Mouse (Mus musculus) spleen, postnatal 36 days (tissue): Measurements from ENCODE around the gene Kdm2a.

ENCODE experiments used
- DNase-seq, 2 experiments: peaks; one replicate each; pipeline ENCODE4 v3.0.0; 2022; ENCODE audit warnings: low spot score in 2 of 2, mixed read lengths in 1 of 2

The Kdm2a gene

DNA sequence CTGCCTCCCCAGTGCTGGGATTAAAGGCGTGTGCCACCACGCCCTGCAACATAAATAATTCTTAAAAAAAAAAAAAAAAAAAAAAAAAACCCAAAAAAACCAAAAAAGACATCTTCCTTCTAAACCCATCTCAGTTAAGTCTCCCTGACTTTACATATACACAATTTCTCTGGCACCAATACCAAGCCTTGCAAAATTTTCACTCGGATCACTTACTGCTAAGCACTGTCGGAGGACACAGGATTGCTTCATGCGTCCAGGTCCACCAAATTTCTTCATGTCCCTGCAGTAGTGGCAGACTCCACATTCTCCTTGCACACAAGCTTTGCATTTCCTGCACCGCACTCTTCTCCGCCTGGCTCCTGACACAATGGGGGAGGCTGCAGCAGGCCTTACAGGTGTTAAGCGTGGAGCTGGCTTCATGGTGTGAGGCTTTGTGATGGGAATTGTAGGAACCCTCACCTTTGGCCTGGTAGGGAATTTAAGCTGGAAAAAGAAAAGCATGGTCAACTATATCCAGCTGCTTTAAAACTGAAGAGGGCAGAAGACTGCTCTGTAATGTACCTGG is 69.3 kb downstream of the Kdm2a start:
- no peak for DNase-seq

DNA sequence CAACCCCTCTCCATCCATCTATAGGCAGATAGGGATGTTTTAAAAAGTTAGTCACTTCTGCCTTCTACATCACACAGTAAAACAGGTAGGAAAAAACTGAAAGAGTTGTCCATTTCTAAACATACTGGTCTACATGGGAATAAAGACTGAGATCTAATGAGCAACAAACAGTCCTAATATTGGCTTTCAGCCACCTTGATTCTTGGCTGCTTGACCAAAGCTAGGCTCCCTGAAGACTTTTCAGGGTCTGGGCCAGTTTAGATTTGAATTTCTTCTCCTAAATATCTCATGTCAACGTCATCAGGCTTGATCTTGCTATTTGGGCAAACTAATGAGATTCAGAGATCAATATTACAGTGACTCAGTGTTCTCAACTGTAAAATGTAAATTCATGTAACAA is 71.2 kb downstream of the Kdm2a start:
- no peak for DNase-seq

DNA sequence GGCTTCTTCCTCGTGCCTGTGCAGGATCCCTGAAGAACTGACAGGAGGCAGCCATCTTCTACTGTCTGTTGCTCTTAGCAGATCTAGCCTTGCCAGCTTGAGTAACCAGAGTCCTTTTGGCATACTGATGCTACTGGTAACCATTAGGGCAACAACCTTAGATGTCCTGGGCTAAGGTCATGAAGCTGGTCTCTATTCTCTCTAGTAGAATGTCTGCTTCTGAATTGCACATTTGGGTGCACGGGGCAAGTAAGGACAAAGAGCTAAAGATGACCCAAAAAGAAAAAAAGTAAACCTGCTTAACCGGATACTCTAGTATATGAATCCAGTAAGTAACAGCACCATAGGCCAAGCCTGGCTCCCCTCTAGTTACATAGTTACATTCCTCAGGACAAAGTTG is 72.0 kb downstream of the Kdm2a start:
- no peak for DNase-seq

DNA sequence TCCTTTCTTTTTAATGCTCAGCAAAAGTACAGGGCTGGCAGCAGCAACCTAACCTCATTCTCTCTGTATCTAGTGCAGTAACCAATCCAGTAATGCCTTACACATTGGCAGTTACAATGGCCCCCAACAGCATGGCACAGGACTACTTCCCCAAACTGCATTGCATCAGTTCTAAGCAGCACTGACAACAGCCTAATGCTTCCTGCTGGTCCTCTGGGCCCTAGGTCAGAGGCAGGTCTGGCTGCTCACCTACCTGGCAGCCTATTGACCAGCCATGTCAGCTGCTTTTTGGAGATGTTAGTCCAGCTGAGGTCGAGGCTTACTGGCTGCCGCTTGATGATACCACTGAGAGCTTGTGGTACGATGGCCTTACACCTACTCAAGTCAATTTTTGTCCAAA is 76.0 kb downstream of the Kdm2a start:
- no peak for DNase-seq

DNA sequence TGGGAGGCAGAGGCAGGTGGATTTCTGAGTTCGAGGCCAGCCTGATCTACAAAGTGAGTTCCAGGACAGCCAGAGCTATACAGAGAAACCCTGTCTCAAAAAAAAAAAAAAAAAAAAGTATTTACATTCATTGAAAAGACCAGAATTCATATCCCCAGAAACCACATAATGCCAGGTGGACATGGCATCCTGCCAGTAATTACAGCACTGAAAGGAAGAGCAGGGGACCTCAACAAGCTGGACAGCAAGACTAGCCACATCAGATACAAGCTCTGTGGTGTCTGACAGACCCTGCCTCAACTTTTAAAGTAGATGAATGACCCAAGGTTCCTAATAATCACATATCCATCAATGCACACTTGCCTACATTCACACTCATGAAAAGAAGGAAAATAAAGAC is 76.5 kb downstream of the Kdm2a start:
- no peak for DNase-seq

DNA sequence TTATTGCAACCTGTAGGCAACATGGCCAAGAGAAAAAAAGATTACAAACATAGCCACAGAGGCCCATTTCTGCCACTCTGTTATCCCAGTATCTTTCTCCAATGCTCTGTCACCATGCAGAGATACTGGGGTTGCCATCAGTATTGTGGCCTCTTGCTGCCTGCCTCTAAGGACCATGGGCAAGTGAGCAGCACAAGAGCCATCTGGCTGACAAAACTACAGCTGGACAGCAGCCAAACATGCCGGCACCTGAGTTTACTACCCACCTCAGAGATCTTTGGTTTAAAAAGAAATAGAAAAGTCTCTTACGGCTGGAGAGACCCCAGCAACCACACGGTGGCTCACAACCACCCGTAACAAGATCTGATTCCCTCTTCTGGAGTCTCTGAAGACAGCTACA is 78.8 kb downstream of the Kdm2a start:
- no peak for DNase-seq

DNA sequence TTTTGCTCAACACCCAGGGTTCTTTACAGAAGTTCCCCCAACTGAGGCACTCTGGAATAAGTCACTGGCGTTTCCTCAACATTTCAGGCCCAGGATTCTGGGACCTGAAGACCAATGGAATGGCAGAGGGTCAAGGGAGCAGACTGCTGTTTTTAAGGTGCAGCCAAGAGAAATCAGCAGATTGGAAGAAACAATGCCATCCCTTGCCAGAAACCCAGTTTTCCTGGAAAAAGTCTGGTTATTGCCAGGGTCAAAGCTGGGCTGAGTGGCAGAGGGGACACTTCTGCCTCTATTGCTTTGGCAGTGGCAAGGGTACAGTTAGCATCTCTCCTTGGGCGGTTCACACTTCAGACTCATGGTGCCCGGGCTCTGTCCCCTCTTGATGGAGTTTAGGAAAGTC is 80.9 kb downstream of the Kdm2a start:
- DNase-seq = no peak

DNA sequence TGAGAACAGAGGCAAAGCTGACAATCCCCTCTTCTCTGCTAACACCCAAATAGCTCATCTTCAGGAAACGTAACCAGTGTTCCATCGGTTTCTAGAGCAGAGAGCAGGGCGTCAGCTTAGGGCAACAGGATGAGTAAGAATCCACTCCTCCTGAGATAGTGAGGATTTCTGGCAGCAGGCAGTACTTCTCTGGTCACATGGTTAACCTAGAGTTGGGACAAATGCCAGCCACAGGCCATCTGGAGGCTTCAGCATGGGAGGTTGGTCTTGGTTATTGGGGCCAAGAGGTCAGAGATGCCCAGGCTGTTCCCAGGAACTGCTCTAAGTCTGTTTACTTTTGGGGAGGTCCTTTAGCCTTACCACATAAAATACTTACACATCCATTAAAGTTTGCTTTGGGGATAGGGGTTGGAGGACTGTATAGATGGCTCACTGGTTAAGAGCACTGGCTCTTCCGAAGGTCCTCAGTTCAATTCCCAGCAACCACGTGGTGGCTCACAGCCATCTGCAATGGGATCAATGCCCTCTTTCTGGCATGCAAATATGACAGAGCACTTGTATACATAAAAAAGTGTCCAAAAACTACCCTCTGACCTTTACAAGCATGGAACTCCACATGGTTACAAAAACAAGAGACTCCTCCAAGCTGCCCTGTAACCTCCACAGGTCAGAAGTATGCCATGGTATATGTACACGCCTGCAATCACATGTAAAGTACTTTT is 82.7 kb downstream of the Kdm2a start:
- no peak for DNase-seq

DNA sequence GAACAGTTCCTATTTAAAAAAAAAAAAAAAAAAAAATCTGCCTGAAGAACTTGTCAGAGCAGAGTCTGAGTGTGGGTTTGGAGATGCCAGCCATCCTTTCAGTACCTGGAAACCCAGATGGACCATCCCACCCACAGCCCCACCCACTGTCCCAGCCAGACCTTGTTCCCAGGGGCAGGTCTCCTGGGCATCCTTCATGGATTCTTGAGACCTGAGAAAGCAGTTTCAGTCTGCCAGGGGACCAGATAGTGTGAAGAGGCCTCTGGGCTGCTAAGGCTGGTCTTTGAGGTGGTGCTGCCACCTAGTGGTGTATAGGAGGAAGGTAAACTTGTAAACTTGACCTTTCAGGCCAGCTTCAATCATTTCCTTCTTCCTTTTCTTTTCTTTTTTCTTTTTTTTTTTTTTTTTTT is 88.3 kb downstream of the Kdm2a start:
- DNase-seq = peak; percentile 58 to 66

DNA sequence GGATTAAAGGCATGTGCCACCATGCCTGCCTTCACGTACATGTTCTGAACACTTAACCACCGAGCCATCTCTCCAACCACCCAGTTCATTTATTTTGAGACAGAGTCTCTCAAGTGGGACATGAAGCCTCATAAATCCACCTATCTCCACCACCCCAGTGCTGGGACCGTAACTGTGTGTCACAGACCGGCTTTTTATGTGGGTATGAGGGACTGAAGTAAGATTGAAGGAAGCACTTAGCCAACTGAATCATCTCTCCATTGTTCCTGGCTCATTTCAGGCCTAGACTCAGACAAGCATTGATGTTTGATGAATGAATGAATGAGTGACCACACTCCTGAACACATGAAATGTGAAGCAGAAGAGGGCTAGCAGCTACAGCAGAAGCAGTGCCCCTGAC is 88.8 kb downstream of the Kdm2a start:
- DNase-seq = no peak

DNA sequence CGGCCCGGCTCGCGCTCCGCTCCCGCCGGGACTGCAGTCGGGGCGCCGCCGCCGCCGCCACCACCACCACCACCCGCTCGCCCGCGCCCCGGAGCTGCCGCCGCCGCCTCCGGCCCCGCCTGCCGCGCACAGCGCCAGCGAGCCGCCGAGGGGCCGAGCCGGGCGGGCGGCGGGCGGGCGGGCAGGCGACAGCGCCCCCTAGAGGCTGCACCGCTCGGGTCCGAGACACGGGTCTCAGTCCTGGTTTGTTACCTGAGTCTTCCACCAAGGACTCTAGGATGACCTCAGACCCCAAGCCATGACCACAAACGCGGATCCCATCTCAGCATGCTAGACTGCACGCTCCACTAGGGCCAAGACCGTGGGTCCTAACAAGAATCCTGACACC is 91.9 kb downstream of the Kdm2a start, which contains the start of gene Grk2:
Gene Grk2, minus strand, starts transcription at position 33 of the 388 bp plus-strand sequence.
- peak; percentile 84 to 85 for DNase-seq

DNA sequence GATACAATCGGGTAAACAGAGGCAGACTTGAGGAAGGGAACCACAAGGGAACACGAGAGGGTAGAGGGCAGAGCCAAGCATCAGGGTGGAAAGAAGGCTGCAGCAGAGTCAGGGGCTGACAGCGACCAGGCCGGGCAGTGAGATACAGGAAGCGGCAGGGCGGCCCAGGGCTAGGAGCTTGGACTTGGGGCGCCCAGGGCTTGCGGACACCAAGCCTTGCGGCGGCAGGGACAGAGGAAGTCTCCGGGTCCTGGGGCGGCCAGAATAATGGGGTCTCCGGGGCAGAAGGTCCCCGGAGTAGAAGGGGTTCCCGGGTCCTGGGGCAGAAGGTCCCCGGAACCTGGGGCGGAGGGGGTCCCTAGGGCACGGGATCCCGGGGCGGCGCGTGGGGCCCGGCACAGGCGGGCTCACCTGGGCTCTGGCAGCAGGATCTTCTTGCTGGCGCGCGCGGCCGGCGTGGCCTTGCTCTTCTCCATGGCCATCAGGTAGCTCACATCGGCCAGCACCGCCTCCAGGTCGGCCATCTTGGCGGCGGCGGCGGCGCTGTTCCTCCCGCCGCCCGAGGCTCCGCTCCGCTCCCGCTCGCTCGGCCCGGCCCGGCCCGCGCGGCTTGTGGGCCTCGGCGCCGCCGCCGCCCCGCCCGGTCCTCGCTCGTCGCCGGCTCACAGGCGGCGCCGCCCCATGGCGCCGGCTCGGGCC is 92.4 kb downstream of the Kdm2a start:
- DNase-seq = peak in 1 of 2 experiments; percentile 60

DNA sequence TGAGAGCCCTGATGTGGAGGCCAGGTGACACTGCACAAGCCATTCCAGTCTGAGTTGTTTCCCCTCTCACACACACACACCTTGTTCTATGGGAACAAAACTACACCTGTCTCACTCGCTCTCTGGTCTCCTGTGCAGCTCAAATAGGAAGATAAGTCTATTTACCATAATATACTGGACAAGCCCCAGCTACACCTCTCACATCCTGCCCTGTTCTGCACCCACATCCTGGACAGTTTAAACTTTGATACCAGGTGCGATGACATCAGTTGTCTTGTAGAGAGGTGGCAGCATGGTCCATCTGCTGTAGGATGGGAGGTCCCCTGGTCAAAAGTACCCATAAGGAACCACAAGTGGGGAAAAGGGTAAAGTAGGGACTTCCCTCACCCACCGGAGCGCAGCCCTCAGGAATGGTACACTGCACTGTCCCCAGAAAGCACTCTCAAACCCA is 93.2 kb downstream of the Kdm2a start:
- DNase-seq = peak; percentile 82 to 87

DNA sequence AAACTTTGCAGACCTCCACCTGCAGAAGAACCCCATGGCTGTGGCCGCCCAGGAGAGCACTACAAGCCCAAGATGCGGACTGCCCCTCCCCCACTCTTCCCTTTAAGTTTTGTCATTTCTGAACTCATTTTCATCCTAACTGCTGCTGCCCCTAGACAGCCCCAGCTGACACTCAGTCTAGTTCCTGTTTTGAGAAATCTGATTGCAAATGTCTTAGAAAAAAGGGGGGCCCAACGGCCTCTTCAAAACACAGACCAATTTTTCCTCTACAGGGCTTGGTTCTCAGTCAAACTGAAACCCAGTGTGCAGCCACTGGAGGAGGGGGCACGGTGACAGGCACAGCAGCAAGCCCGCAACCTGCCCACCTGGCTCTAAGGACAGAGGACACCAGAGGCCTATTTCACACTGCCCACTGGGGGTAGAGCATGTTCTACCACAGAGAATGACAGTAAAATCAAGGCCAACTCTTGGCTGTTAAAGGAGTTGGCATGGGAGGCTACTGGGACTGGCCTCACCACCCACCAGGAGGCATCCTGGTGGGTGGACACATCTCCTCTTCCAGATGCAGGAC is 93.7 kb downstream of the Kdm2a start:
- peak; percentile 82 to 86 for DNase-seq

DNA sequence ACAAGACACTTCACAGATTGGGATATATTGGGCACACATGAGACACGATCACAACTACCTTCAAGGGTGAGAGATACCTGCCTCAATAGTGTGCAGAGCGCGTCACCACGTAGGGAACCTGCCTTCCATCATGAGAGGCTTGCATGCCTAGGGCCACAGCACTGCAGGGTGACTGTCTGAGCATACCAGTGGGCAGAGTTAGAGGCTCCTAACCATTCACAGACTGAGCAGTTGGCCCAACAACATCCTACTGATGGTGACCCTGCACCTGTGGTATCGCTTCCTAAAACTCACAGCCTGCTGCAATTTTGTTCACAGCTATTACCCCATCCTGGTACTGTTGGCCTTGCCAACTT is 94.5 kb downstream of the Kdm2a start:
- DNase-seq = peak; percentile 72 to 78

DNA sequence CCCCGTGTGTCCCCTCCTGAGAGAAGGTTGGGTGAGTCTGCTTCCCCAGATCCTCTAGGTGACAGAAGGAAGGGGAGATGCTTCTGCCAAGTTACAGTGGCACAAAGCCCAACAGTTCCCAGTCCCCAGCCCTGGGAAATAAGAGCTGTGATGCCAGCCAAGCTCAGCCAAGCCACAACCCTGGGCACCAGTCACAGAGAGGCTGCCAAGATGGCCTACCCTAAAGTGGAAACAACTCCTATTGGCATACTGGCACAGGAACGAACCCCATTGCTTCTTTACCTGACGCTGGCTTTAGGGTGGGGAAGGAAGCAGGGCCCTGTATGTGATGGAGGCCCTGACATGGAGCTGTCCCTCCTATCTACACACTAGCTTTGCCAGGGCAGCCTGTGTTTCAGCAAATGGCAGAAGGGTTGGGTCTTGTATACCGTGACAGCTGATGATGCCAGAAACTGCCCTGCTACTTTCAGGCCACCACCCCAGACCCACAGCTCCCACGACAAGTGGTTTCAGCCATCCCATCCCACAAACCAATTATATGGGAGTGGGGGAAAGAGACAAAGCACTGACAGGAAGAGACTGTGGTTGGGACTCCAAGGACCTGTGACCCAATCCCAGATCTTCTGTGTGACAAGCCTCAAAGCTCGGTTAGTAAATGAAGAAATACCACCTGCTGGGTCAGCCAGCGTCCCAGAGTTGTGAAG is 95.0 kb downstream of the Kdm2a start:
- peak in 1 of 2 experiments; percentile 14 for DNase-seq

DNA sequence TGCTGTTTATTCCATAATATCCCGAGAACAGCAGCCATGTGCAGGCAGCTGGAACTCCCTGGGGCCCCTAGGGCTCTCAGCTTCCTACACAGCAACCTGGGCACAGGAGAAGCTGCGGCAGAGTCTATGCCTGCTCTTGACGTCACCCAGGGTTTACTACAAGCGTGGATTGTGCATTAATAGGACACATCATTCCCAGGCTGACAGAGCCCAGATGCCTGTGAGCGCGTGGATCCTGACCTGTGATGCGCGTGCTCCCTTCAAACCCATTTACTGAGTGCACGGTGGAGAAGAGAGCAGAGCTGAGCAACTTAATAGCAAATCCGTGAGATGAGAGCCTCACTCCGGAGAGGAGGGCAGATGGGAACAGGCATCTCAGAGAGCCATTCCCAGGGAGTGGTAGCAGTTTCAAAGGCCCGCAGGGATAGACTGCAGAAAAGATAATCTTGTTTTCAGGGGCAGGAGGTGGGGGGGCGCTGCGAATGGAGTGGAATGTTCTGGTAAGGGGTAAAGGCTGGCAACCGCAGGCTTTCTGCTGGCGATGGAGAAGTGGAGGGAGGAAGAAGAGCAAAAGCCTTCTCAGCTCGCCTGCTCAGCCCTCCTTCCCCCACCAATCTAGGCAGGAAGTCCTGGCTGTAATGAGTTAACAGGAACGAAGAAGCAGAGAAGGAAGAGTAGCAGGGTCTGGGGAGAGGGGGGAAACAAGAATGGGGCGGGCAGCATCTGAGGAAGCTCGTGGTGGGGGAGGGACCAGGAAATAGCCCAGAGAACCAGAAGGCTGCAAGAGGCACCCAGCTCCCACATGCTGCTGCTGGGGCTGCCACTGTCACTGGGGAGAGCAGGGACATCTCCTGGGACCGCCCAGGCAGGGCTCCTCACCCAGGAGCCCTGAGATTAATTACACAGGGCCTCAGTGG is 96.1 kb downstream of the Kdm2a start:
- peak; percentile 91 to 92 for DNase-seq

DNA sequence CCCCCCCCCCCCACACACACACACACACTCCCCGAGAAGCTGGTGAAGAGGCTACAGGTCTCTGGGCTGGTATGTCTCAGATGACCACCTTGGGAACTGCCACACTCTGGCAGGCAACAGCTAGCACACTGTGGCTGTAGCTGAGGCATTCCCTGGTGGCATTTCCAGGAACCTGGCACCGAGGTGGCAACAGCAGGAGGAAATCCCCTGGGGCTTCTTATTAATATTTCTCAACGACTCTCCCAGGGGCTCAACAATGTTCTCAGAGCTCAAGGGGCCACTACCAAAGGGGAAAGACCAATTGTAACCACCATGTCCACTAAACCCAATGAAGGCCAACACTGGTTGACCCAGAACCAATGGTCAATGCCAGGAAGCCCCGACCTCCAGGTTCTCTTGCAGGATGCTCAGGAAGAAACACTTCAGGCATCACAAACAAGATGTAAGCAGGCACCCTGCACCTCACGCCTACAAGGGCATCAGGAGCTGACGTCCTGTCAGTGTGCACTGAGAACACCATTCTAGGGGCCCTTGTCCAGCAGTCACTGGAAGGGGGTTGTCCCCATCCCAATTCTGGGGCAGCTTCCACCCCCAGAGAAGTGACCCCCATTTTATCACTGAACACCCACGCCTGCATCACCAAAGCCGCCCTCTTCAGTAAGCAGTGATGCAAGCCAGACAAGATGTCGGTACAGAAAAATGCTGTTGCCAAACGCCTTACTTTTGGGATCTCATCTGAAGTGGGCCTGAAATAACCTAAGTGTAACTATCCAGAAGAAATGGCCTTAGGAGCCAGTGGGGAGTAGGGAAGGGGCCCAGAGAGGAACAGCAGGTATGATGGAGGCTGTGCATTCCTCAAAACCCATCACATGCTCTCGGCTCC is 97.0 kb downstream of the Kdm2a start:
- DNase-seq = peak in 1 of 2 experiments; percentile 24

DNA sequence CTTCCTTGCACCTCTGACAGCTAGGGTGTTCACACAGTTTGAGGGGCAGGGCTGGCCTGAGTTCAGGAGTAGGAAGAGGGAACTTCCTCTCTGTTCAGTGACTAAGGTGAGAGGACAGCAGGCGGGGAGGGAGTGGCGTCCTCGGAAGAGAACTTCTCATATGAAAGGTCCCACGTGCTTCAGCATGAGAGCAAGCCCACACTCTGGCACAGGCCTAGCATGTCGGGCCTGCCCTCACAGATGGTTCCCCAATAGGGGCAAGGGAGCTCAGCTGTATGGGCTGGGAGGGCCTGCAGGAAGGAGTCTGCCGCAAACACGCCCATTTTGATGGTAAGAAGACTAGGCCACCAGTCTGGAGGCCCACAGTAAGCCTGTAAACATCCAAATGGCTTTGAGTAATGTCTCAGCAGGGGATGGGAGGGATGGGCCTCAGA is 97.8 kb downstream of the Kdm2a start:
- peak; percentile 95 for DNase-seq
